Mouse (Mus musculus) neural tube, embryonic 15.5 days (tissue): ENCODE measurements around the gene Gm42878. TPM values are rescaled to one million over a fixed set of nuclear protein-coding genes. Genes with fewer than 3 reads are reported as not detected.

ENCODE experiments used
- ATAC-seq: fragments of 200-750 bp; cut with Nextera tagmentation; 2 replicates; pipeline ENCODE4 v1.8.0; 2017; ENCODE audit warnings: mild to moderate bottlenecking, moderate TSS enrichment, moderate library complexity; ENCODE audit not compliant: low FRiP score
- H3K27ac ChIP-seq: fragments of 300-500 bp; sonication (generic); replicated peaks from 2 replicates; pipeline ENCODE4 v1.5.1; 2015; ENCODE audit warnings: mild to moderate bottlenecking, inconsistent platforms
- H3K27me3 ChIP-seq: fragments of 300-500 bp; sonication (generic); replicated peaks from 2 replicates; pipeline ENCODE4 v1.6.1; 2015; ENCODE audit warnings: inconsistent platforms
- H3K36me3 ChIP-seq: fragments of 300-500 bp; sonication (generic); 2 replicates; pipeline ENCODE4 v1.6.1; 2015; ENCODE audit warnings: inconsistent platforms
- H3K4me1 ChIP-seq: fragments of 300-500 bp; sonication (generic); 2 replicates; pipeline ENCODE4 v1.6.1; 2015; ENCODE audit warnings: inconsistent platforms
- H3K4me2 ChIP-seq: fragments of 300-500 bp; sonication (generic); 2 replicates; pipeline ENCODE4 v1.6.1; 2015; ENCODE audit warnings: inconsistent platforms, mild to moderate bottlenecking, moderate library complexity
- H3K4me3 ChIP-seq: fragments of 300-500 bp; sonication (generic); replicated peaks from 2 replicates; pipeline ENCODE4 v1.5.1; 2015; ENCODE audit warnings: mild to moderate bottlenecking, inconsistent platforms
- H3K9ac ChIP-seq: fragments of 300-500 bp; sonication (generic); replicated peaks from 2 replicates; pipeline ENCODE4 v1.6.1; 2015; ENCODE audit warnings: mild to moderate bottlenecking, inconsistent platforms
- H3K9me3 ChIP-seq: fragments of 300-500 bp; sonication (generic); replicated peaks from 2 replicates; pipeline ENCODE4 v1.6.1; 2016; ENCODE audit warnings: inconsistent platforms
- WGBS: fragments of 180-500 bp; shearing (Covaris S2); methylation state at CpG from one replicate; pipeline ENCODE4 v1.1.7; 2015; ENCODE audit warnings: mixed read lengths; 5-methylcytosine and 5-hydroxymethylcytosine counted together
- polyA plus RNA-seq: library from polyadenylated mRNA; unstranded; fragments of >200 nt; fragmentation: Nextera tagmentation; extraction: Ambion mirVana; gene quantifications from 2 replicates; pipeline ENCODE4 v1.2.1, GENCODE M21; 2015

Gm42878 gene
- polyA plus RNA-seq, 1 experiment from 2014 or later: not detected

DNA sequence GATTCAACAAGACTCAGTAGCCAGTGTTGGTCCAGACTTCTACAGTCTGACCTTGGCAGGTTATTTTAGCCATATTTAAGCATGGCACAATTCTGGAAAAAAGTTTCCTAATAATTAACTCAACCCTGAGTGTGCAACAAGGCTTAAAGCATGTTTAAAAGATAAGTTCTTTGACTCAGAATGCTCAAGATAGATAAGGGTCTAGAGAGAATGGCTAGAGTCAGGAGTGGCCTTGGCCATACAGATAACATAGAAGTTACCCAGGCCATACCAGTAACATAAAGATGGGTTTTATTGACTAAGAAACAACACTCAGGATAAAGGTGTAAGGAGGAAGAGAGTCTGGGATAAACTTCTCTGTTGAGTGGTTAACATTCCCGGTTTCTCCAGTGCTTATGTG, 69.2 kb downstream of the Gm42878 start:
- no peaks in the 10 kb centered on the region for H3K9me3 ChIP-seq
- no peaks in the 10 kb centered on the region for H3K4me1 ChIP-seq
- H3K9ac ChIP-seq: no peak overlapping the region
- H3K4me3 ChIP-seq: no peak overlapping the region
- no peak for ATAC-seq
- no peak overlapping the region for H3K27ac ChIP-seq
- no peaks in the 10 kb centered on the region for H3K36me3 ChIP-seq
- no peak overlapping the region for H3K4me2 ChIP-seq
- 85% methylated on average over 1 of the region's 1 CpGs for WGBS
- no peaks in the 10 kb centered on the region for H3K27me3 ChIP-seq

DNA sequence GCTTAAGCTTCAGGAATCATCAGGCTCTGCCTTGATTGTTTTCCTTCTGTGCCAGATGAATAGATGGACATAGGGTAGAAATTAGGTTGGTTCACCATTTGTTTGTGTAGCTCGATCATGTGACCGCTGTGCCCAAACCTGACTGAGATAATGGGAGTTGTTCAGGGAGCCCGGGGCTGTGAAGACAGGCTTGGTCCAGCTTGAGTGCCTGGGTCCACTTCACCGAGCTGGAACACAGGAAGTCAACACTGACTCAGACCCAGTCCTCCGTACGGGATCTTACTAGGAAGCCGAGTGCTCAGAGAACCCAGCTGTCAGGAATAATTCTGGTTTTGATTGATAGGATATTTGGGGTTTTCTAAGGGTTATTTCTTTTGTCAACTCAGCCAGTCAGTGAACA, 70.7 kb downstream of the Gm42878 start:
- H3K9ac ChIP-seq: no peak overlapping the region
- no peaks in the 10 kb centered on the region for H3K9me3 ChIP-seq
- H3K36me3 ChIP-seq: no peaks in the 10 kb centered on the region
- no peak for ATAC-seq
- H3K4me1 ChIP-seq: no peaks in the 10 kb centered on the region
- no peak overlapping the region for H3K4me2 ChIP-seq
- H3K4me3 ChIP-seq: no peak overlapping the region
- 92% methylated on average over 7 of the region's 7 CpGs for WGBS
- H3K27ac ChIP-seq: no peak overlapping the region
- H3K27me3 ChIP-seq: no peaks in the 10 kb centered on the region

DNA sequence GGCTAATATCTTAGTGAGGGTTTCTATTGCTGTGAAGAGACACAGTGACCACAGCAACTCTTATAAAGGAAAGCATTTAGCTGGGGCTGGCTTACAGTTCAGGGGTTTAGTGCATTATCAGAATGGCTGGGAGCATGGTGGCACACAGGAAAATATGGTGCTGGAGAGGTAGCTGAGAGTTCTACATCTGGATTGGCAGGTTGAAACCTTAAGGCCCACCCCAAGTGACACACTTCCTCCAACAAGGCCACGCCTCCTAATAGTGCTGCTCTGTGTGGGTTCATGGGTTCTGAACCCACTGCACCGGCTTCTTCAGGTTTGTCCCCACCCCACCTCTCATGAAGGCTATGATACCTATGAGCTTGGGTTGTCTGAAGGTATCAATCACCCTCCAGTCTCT, 72.9 kb downstream of the Gm42878 start:
- H3K4me2 ChIP-seq: no peak overlapping the region
- no peak overlapping the region for H3K27ac ChIP-seq
- no peaks in the 10 kb centered on the region for H3K4me1 ChIP-seq
- 88% methylated on average over 2 of the region's 2 CpGs for WGBS
- ATAC-seq: no peak
- no peaks in the 10 kb centered on the region for H3K27me3 ChIP-seq
- H3K4me3 ChIP-seq: no peak overlapping the region
- H3K36me3 ChIP-seq: no peaks in the 10 kb centered on the region
- no peak overlapping the region for H3K9ac ChIP-seq
- no peaks in the 10 kb centered on the region for H3K9me3 ChIP-seq

GRCm38 (mm10) chr5:121469566-121469965, 75.7 kb downstream of the Gm42878 start:
- ATAC-seq: no peak
- Histone ChIP-seq H3K4me1 (no peaks in the 10 kb centered on the region), H3K27ac (no peak overlapping the region), H3K4me3 (no peak overlapping the region), H3K9ac (no peak overlapping the region; the same call in 1 of the 2 replicates), H3K36me3 (no peaks in the 10 kb centered on the region), H3K9me3 (no peaks in the 10 kb centered on the region), H3K4me2 (no peak overlapping the region), H3K27me3 (no peaks in the 10 kb centered on the region)
- 69% methylated on average over 3 of the region's 3 CpGs for WGBS

Other genes starting within 250 kb of the Gm42878 start
- 115 and 117 TPM in 2 replicates for gene Trafd1, start 159.8 kb downstream of the Gm42878 start, polyA plus RNA-seq
- 56.6 and 59.4 TPM in 2 replicates for gene Naa25, start 147.5 kb downstream of the Gm42878 start, polyA plus RNA-seq
- gene Tmem116, start 93.6 kb downstream of the Gm42878 start, polyA plus RNA-seq: 1.8 TPM in 2 replicates
- gene Erp29, start 93.0 kb downstream of the Gm42878 start, polyA plus RNA-seq: 183 and 192 TPM in 2 replicates
- gene Adam1b, start 42.0 kb downstream of the Gm42878 start, polyA plus RNA-seq: 0.06 TPM in 1 of 2 replicates, not detected in the other
- gene Adam1a, start within 50 bp of the Gm42878 start, polyA plus RNA-seq: 3.7 and 4.6 TPM in 2 replicates
- gene Mapkapk5, start 423 bp upstream of the Gm42878 start, polyA plus RNA-seq: 65.4 and 65.5 TPM in 2 replicates
- gene Aldh2, start 48.3 kb upstream of the Gm42878 start, polyA plus RNA-seq: 131 and 148 TPM in 2 replicates
- gene Acad12, start 73.5 kb upstream of the Gm42878 start, polyA plus RNA-seq: 1.7 and 1.8 TPM in 2 replicates
- gene Acad10, start 115.0 kb upstream of the Gm42878 start, polyA plus RNA-seq: 0.91 and 1.8 TPM in 2 replicates
- 38.9 and 42.1 TPM in 2 replicates for gene Brap, start 115.1 kb upstream of the Gm42878 start, polyA plus RNA-seq
- 70.2 and 100 TPM in 2 replicates for gene Atxn2, start 165.9 kb upstream of the Gm42878 start, polyA plus RNA-seq